Mouse (Mus musculus): ENCODE measurements around the gene Ednra. TPM values are rescaled to one million over a fixed set of nuclear protein-coding genes. Genes with fewer than 3 reads are reported as not detected.

Gene Ednra
- polyA plus RNA-seq, 1 experiment from 2014 or later, result 20.0 TPM

GRCm38 (mm10) chr8:77650646-77651190 is 73.5 kb downstream of the Ednra start:
- Histone ChIP-seq H3K27ac (ENCODE audit: low read depth, low read length) (no peak overlapping the region), H3K9ac (ENCODE audit: low read length) (no peak overlapping the region), H3K9me3 (ENCODE audit: control insufficient read depth, low read length) (no peaks in the 10 kb centered on the region), H3K27me3 (ENCODE audit: control insufficient read depth, insufficient read depth, low read length) (no peaks in the 10 kb centered on the region), H3K4me1 (ENCODE audit: control insufficient read depth, insufficient read depth, low read length) (no peaks in the 10 kb centered on the region), H3K4me2 (ENCODE audit: low read depth) (no peak overlapping the region), H3K36me3 (ENCODE audit: control insufficient read depth, insufficient read depth, low read length) (no peaks in the 10 kb centered on the region), H3K4me3 (ENCODE audit: low read depth, low read length) (no peak overlapping the region)
- DNase-seq (ENCODE audit: low spot score), result no peak
- ATAC-seq (ENCODE audit: insufficient read depth, low FRiP score, low TSS enrichment), result no peak
- WGBS, result 60% methylated on average over 1 of the region's 1 CpGs

DNA sequence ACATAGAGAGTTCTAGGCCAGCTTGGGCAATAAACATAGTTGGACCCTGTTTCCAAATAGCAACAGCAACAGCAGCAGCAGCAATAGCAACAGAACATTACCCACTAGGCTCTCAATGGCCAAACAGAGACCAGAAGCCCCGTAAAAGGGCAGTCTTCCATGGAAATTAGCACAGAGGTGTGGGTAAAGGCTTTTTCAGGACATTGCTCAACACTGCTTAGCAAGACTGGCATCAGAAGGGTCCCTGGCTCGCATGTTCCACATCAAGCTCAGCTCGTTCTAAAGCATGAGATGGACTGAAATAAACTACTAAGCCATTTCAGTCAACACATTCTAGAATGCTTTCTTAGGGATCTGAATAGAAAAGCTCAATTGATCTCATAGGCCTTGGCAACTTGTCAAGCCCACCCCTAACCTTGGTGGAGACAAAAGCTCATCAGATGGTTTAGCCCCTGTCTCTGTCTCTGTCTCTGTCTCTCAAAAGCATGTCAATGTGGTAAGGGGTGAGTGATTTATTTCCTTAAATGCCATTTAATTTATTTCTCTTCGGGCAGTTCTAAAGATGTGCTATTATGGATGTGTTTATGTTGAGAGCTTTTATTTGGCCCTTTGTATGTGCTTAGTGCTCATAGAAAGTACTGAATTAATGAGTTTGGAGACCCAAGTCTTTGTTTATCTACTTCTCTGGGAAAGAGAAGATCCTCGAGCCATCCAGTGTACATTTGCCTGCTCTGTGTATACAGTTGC is 84.0 kb downstream of the Ednra start:
- H3K9me3 ChIP-seq (ENCODE audit: control insufficient read depth, low read length), result no peaks in the 10 kb centered on the region
- DNase-seq (ENCODE audit: low spot score), result no peak

GRCm38 (mm10) chr8:77637593-77637992 is 86.7 kb downstream of the Ednra start:
- no peak for DNase-seq (ENCODE audit: low spot score)
- Histone ChIP-seq H3K36me3 (ENCODE audit: control insufficient read depth, insufficient read depth, low read length) (no peaks in the 10 kb centered on the region), H3K9me3 (ENCODE audit: control insufficient read depth, low read length) (no peaks in the 10 kb centered on the region), H3K4me1 (ENCODE audit: control insufficient read depth, insufficient read depth, low read length) (no peaks in the 10 kb centered on the region), H3K27me3 (ENCODE audit: control insufficient read depth, insufficient read depth, low read length) (no peaks in the 10 kb centered on the region), H3K9ac (ENCODE audit: low read length) (no peak overlapping the region), H3K27ac (ENCODE audit: low read depth, low read length) (no peak overlapping the region), H3K4me2 (ENCODE audit: low read depth) (no peak overlapping the region), H3K4me3 (ENCODE audit: low read depth, low read length) (no peak overlapping the region)
- WGBS, result 92% methylated on average over 3 of the region's 3 CpGs
- ATAC-seq (ENCODE audit: insufficient read depth, low FRiP score, low TSS enrichment), result no peak

More for the DNA sequence above, 84.0 kb downstream of the Ednra start:
- Histone ChIP-seq H3K27ac (ENCODE audit: low read depth, low read length) (no peak overlapping the region), H3K4me2 (ENCODE audit: low read depth) (no peak overlapping the region), H3K36me3 (ENCODE audit: control insufficient read depth, insufficient read depth, low read length) (no peaks in the 10 kb centered on the region), H3K4me1 (ENCODE audit: control insufficient read depth, insufficient read depth, low read length) (no peaks in the 10 kb centered on the region), H3K27me3 (ENCODE audit: control insufficient read depth, insufficient read depth, low read length) (no peaks in the 10 kb centered on the region), H3K9ac (ENCODE audit: low read length) (no peak overlapping the region), H3K4me3 (ENCODE audit: low read depth, low read length) (no peak overlapping the region)
- whole genome bisulfite sequencing, result 63% methylated on average over 5 of the region's 5 CpGs
- no peak for ATAC-seq (ENCODE audit: insufficient read depth, low FRiP score, low TSS enrichment)

DNA sequence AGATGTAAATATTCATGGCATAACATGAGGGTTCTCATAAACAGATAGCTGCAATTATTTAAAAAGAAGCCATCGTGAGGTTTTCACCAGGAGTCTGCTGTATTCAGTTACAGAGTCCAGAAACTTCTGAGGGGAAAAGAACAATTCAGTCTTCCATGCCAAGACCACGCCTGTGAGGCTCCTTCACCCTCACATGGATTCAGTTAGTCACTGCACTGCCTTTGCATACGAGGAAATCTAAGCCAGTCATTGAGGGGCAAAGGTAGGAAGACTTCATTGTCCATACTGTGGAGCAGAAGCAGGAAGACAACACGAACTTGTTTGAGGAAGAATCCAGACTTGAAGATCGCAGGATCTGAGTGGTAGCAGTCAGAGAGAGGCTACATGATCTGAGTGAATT is 90.2 kb downstream of the Ednra start:
- 76% methylated on average over 5 of the region's 5 CpGs for WGBS
- Histone ChIP-seq H3K4me2 (ENCODE audit: low read depth) (no peak overlapping the region), H3K4me1 (ENCODE audit: control insufficient read depth, insufficient read depth, low read length) (no peaks in the 10 kb centered on the region), H3K9ac (ENCODE audit: low read length) (no peak overlapping the region), H3K4me3 (ENCODE audit: low read depth, low read length) (no peak overlapping the region), H3K9me3 (ENCODE audit: control insufficient read depth, low read length) (no peaks in the 10 kb centered on the region), H3K27me3 (ENCODE audit: control insufficient read depth, insufficient read depth, low read length) (no peaks in the 10 kb centered on the region), H3K36me3 (ENCODE audit: control insufficient read depth, insufficient read depth, low read length) (no peaks in the 10 kb centered on the region), H3K27ac (ENCODE audit: low read depth, low read length) (no peak overlapping the region)
- ATAC-seq (ENCODE audit: insufficient read depth, low FRiP score, low TSS enrichment) (no peak), DNase-seq (ENCODE audit: low spot score) (no peak)

- 86% methylated on average over 2 of the region's 2 CpGs for WGBS
- no peaks in the 10 kb centered on the region for H3K36me3 ChIP-seq (ENCODE audit: control insufficient read depth, insufficient read depth, low read length)
Measured at GRCm38 (mm10) chr8:77633211-77633610, 91.1 kb downstream of the Ednra start.

DNA sequence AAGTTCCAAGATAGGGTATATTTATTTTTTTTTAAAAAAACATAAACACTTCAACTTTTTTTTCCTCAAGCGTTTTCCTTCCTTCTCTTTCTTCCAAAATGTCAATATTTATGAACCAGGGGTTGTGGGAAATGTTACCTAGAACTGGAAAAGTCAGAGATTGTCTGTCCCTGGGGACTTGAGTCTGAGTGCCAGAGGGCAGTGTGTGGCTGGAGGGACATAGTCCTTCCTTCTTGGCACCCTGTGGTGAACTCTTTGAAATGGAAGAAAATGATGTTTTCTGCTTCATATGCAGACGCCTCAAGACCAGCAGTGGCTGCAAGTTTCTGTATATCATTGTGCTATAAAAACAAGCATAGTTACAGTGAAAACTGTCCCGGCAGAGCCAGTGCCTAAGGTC is 93.6 kb downstream of the Ednra start:
- H3K9me3 ChIP-seq (ENCODE audit: control insufficient read depth, low read length), result no peaks in the 10 kb centered on the region
- no peak overlapping the region for H3K4me2 ChIP-seq (ENCODE audit: low read depth)
- no peaks in the 10 kb centered on the region for H3K36me3 ChIP-seq (ENCODE audit: control insufficient read depth, insufficient read depth, low read length)
- H3K9ac ChIP-seq (ENCODE audit: low read length), result no peak overlapping the region
- H3K27ac ChIP-seq (ENCODE audit: low read depth, low read length), result no peak overlapping the region
- H3K4me3 ChIP-seq (ENCODE audit: low read depth, low read length), result no peak overlapping the region
- ATAC-seq (ENCODE audit: insufficient read depth, low FRiP score, low TSS enrichment) (no peak), DNase-seq (ENCODE audit: low spot score) (no peak)
- WGBS, result 40% methylated on average over 3 of the region's 3 CpGs
- H3K27me3 ChIP-seq (ENCODE audit: control insufficient read depth, insufficient read depth, low read length), result no peaks in the 10 kb centered on the region
- no peaks in the 10 kb centered on the region for H3K4me1 ChIP-seq (ENCODE audit: control insufficient read depth, insufficient read depth, low read length)

More at GRCm38 (mm10) chr8:77633211-77633610, 91.1 kb downstream of the Ednra start:
- Histone ChIP-seq H3K4me1 (ENCODE audit: control insufficient read depth, insufficient read depth, low read length) (no peaks in the 10 kb centered on the region), H3K9ac (ENCODE audit: low read length) (no peak overlapping the region), H3K9me3 (ENCODE audit: control insufficient read depth, low read length) (no peaks in the 10 kb centered on the region), H3K27me3 (ENCODE audit: control insufficient read depth, insufficient read depth, low read length) (no peaks in the 10 kb centered on the region), H3K4me2 (ENCODE audit: low read depth) (no peak overlapping the region), H3K27ac (ENCODE audit: low read depth, low read length) (no peak overlapping the region), H3K4me3 (ENCODE audit: low read depth, low read length) (no peak overlapping the region)
- DNase-seq (ENCODE audit: low spot score), result no peak
- no peak for ATAC-seq (ENCODE audit: insufficient read depth, low FRiP score, low TSS enrichment)

DNA sequence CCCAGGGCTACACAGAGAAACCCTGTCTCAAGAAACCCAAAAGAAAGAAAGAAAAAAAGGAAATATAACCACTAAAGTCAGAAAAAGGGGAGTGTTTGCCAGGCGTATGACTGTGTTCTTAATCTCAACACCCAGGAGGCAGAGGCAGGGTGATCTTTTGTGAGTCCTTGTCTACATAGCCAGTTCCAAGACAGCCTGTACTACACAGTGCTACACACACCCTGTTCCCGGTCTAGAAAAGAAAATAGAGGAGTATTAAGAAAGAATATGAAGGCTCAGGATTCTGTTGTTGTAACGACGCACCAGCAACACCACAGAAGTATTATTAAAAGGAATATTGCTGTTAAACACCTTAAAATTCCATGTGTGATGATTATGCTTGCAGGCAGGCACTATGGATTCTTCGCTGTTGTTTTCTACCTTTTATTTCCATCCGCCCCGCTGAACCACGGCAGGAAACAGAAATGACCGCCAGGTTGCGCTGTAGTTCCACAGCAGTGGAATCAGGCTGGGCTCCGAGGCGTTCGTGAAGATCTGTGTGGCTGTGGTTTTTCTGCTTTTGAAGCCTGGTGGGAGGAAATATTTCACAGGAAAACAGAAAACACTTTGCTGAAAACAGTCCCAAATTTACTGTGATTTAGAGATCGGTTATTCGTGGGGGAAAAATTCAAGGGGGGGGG is 94.3 kb downstream of the Ednra start:
- Histone ChIP-seq H3K36me3 (ENCODE audit: control insufficient read depth, insufficient read depth, low read length) (no peaks in the 10 kb centered on the region), H3K27me3 (ENCODE audit: control insufficient read depth, insufficient read depth, low read length) (no peaks in the 10 kb centered on the region), H3K9ac (ENCODE audit: low read length) (no peak overlapping the region), H3K9me3 (ENCODE audit: control insufficient read depth, low read length) (no peaks in the 10 kb centered on the region), H3K4me2 (ENCODE audit: low read depth) (no peak overlapping the region), H3K4me1 (ENCODE audit: control insufficient read depth, insufficient read depth, low read length) (no peaks in the 10 kb centered on the region), H3K4me3 (ENCODE audit: low read depth, low read length) (no peak overlapping the region), H3K27ac (ENCODE audit: low read depth, low read length) (no peak overlapping the region)
- WGBS, result 20% methylated on average over 15 of the region's 15 CpGs
- ATAC-seq (ENCODE audit: insufficient read depth, low FRiP score, low TSS enrichment), result peak; percentile 78
- DNase-seq (ENCODE audit: low spot score), result peak; percentile 89

- DNase-seq (ENCODE audit: low spot score) (no peak), ATAC-seq (ENCODE audit: insufficient read depth, low FRiP score, low TSS enrichment) (peak; percentile 80)
- no peaks in the 10 kb centered on the region for H3K9me3 ChIP-seq (ENCODE audit: control insufficient read depth, low read length)
- H3K4me2 ChIP-seq (ENCODE audit: low read depth), result no peak overlapping the region
- H3K4me3 ChIP-seq (ENCODE audit: low read depth, low read length), result no peak overlapping the region
- WGBS, result 65% methylated on average over 7 of the region's 7 CpGs
- no peak overlapping the region for H3K9ac ChIP-seq (ENCODE audit: low read length)
- H3K4me1 ChIP-seq (ENCODE audit: control insufficient read depth, insufficient read depth, low read length), result no peaks in the 10 kb centered on the region
- no peak overlapping the region for H3K27ac ChIP-seq (ENCODE audit: low read depth, low read length)
- no peaks in the 10 kb centered on the region for H3K27me3 ChIP-seq (ENCODE audit: control insufficient read depth, insufficient read depth, low read length)
- no peaks in the 10 kb centered on the region for H3K36me3 ChIP-seq (ENCODE audit: control insufficient read depth, insufficient read depth, low read length)
Measured at GRCm38 (mm10) chr8:77623677-77624209, 100.5 kb downstream of the Ednra start.
